Mouse (Mus musculus) CH12.LX (cell line): ENCODE results near the gene Nck2. TPM values are rescaled to one million over a fixed set of nuclear protein-coding genes. Genes with fewer than 3 reads are reported as not detected.

Source experiments
- DNase-seq: peaks from one replicate; pipeline ENCODE4 v3.0.0-alpha.2; 2013; ENCODE audit errors: extremely low read depth
- H3K27ac ChIP-seq: 2 replicates; pipeline ENCODE4 v1.5.1; 2012; ENCODE audit warnings: low read depth, mild to moderate bottlenecking, control low read depth, moderate library complexity; ENCODE audit not compliant: insufficient read depth
- H3K27me3 ChIP-seq: replicated peaks from 2 replicates; pipeline ENCODE3; 2012; ENCODE audit warnings: inconsistent platforms
- H3K36me3 ChIP-seq, 2 experiments: replicated peaks in 1 of 2; 2 replicates each; pipeline versions ENCODE3 to v1.6.1; 2012; ENCODE audit warnings: inconsistent platforms in 1 of 2, low read length in 1 of 2, mild to moderate bottlenecking in 1 of 2, mixed read lengths in 1 of 2, moderate library complexity in 1 of 2; ENCODE audit not compliant: control insufficient read depth in 1 of 2, insufficient read depth in 1 of 2
- H3K4me1 ChIP-seq, 2 experiments: 2 replicates each; pipeline ENCODE4 v1.6.1; 2012; ENCODE audit warnings: inconsistent platforms in 1 of 2, moderate library complexity in 1 of 2; ENCODE audit not compliant: insufficient read depth in 2 of 2, control insufficient read depth in 1 of 2
- H3K4me2 ChIP-seq: 2 replicates; pipeline ENCODE4 v1.6.1; 2012; ENCODE audit warnings: low read depth, mild to moderate bottlenecking, control low read depth; ENCODE audit not compliant: poor library complexity, insufficient read depth, severe bottlenecking
- H3K4me3 ChIP-seq, 3 experiments: fragments of 150-350 bp in 1 of 3; sonication (generic) in 1 of 3; replicated peaks in 1 of 3; 2 replicates each; pipeline versions ENCODE3 to v1.5.1; 2011 to 2012; ENCODE audit warnings: low read depth in 2 of 3, low read length in 2 of 3, mild to moderate bottlenecking in 2 of 3, moderate library complexity in 2 of 3, control low read depth in 1 of 3, improper control_type of control experiment in 1 of 3, inconsistent platforms in 1 of 3, mixed read lengths in 1 of 3; ENCODE audit not compliant: poor library complexity in 1 of 3
- H3K79me2 ChIP-seq: replicated peaks from 2 replicates; pipeline ENCODE4 v1.6.1; 2012; ENCODE audit warnings: mild to moderate bottlenecking, moderate library complexity; ENCODE audit not compliant: control insufficient read depth, poor library complexity, insufficient read depth, severe bottlenecking; ENCODE audit errors: extremely low read depth
- H3K9ac ChIP-seq: 2 replicates; pipeline ENCODE4 v1.6.1; 2012; ENCODE audit warnings: low read depth, mild to moderate bottlenecking, control low read depth, moderate library complexity; ENCODE audit not compliant: insufficient read depth
- H3K9me3 ChIP-seq: replicated peaks from 2 replicates; pipeline ENCODE3; 2012; ENCODE audit warnings: low read length, inconsistent platforms, mixed read lengths
- BHLHE40 ChIP-seq: IDR thresholded peaks from 2 replicates; pipeline ENCODE4 v1.6.1; 2011; ENCODE audit warnings: mild to moderate bottlenecking, low read depth, low read length, improper control_type of control experiment
- CHD2 ChIP-seq: IDR thresholded peaks from 2 replicates; pipeline ENCODE4 v1.6.1; 2011; ENCODE audit warnings: low read length, improper control_type of control experiment
- ELF1 ChIP-seq: IDR thresholded peaks from 2 replicates; pipeline ENCODE4 v1.6.1; 2014; ENCODE audit warnings: low read depth, mild to moderate bottlenecking, inconsistent platforms, low read length, improper control_type of control experiment
- GABPA ChIP-seq: IDR thresholded peaks from 2 replicates; pipeline ENCODE4 v1.6.1; 2012; ENCODE audit warnings: low read depth, low read length, improper control_type of control experiment, inconsistent platforms; ENCODE audit not compliant: insufficient replicate concordance
- HCFC1 ChIP-seq: IDR thresholded peaks from 2 replicates; pipeline ENCODE4 v1.6.1; 2012; ENCODE audit warnings: low read depth, mild to moderate bottlenecking, inconsistent platforms, low read length, improper control_type of control experiment
- IRF4 ChIP-seq: IDR thresholded peaks from 2 replicates; pipeline ENCODE4 v1.6.1; 2014; ENCODE audit warnings: low read depth, mild to moderate bottlenecking, inconsistent platforms, low read length, improper control_type of control experiment
- KAT2A ChIP-seq: IDR thresholded peaks from 2 replicates; pipeline ENCODE4 v1.6.1; 2012; ENCODE audit warnings: low read length, improper control_type of control experiment, inconsistent platforms; ENCODE audit not compliant: insufficient replicate concordance
- MAFK ChIP-seq: IDR thresholded peaks from 2 replicates; pipeline ENCODE4 v1.6.1; 2011; ENCODE audit warnings: low read length, improper control_type of control experiment; ENCODE audit not compliant: insufficient replicate concordance
- MEF2A ChIP-seq: IDR thresholded peaks from 2 replicates; pipeline ENCODE4 v1.6.1; 2014; ENCODE audit warnings: low read depth, mild to moderate bottlenecking, inconsistent platforms, low read length, improper control_type of control experiment, borderline replicate concordance
- MXI1 ChIP-seq: IDR thresholded peaks from 2 replicates; pipeline ENCODE4 v1.6.1; 2011; ENCODE audit warnings: mild to moderate bottlenecking, low read depth, low read length, improper control_type of control experiment
- MYC ChIP-seq: IDR thresholded peaks from 2 replicates; pipeline ENCODE4 v1.6.1; 2011; ENCODE audit warnings: low read depth, mild to moderate bottlenecking, improper control_type of control experiment, low read length
- NELFE ChIP-seq: IDR thresholded peaks from 2 replicates; pipeline ENCODE4 v1.6.1; 2011; ENCODE audit warnings: low read depth, low read length, improper control_type of control experiment
- PAX5 ChIP-seq: IDR thresholded peaks from 2 replicates; pipeline ENCODE4 v1.6.1; 2012; ENCODE audit warnings: low read length, inconsistent platforms, mixed read lengths
- POLR2AphosphoS2 ChIP-seq: IDR thresholded peaks from 2 replicates; pipeline ENCODE4 v1.6.1; 2011; ENCODE audit warnings: low read depth, low read length, improper control_type of control experiment
- RAD21 ChIP-seq: IDR thresholded peaks from 2 replicates; pipeline ENCODE4 v1.6.1; 2011; ENCODE audit warnings: low read depth, mild to moderate bottlenecking, low read length, improper control_type of control experiment, moderate library complexity
- RCOR1 ChIP-seq: conservative IDR thresholded peaks from 2 replicates; pipeline ENCODE4 v1.6.1; 2012; ENCODE audit warnings: low read depth, mild to moderate bottlenecking, inconsistent platforms, low read length, improper control_type of control experiment
- SMC3 ChIP-seq: IDR thresholded peaks from 2 replicates; pipeline ENCODE4 v1.6.1; 2011; ENCODE audit warnings: low read depth, low read length, improper control_type of control experiment
- TCF12 ChIP-seq: IDR thresholded peaks from 2 replicates; pipeline ENCODE4 v1.6.1; 2014; ENCODE audit warnings: low read depth, mild to moderate bottlenecking, inconsistent platforms, low read length, improper control_type of control experiment
- UBTF ChIP-seq: IDR thresholded peaks from 2 replicates; pipeline ENCODE4 v1.6.1; 2012; ENCODE audit warnings: low read depth, mild to moderate bottlenecking, inconsistent platforms, low read length, improper control_type of control experiment, moderate library complexity
- USF1 ChIP-seq: IDR thresholded peaks from 2 replicates; pipeline ENCODE4 v1.6.1; 2014; ENCODE audit warnings: low read depth, mild to moderate bottlenecking, inconsistent platforms, low read length, improper control_type of control experiment
- USF2 ChIP-seq: conservative IDR thresholded peaks from 2 replicates; pipeline ENCODE4 v1.6.1; 2011; ENCODE audit warnings: low read depth, low read length, improper control_type of control experiment
- ZC3H11A ChIP-seq: IDR thresholded peaks from 2 replicates; pipeline ENCODE4 v1.6.1; 2012; ENCODE audit warnings: low read depth, mild to moderate bottlenecking, inconsistent platforms, low read length, improper control_type of control experiment
- ZKSCAN1 ChIP-seq: IDR thresholded peaks from 2 replicates; pipeline ENCODE4 v1.6.1; 2012; ENCODE audit warnings: low read depth, inconsistent platforms, low read length, improper control_type of control experiment, borderline replicate concordance
- ZMIZ1 ChIP-seq: IDR thresholded peaks from 2 replicates; pipeline ENCODE4 v1.6.1; 2012; ENCODE audit warnings: low read depth, mild to moderate bottlenecking, inconsistent platforms, low read length, improper control_type of control experiment
- dilution Hi-C: fragments of 300-500 bp; cut with MboI; formaldehyde crosslinking; loops from 2 replicates; pipeline ENCODE4 v1.14.3; 2020; ENCODE audit warnings: low sequenced_read_pairs; ENCODE audit not compliant: extremely low pct_unique_long_range_greater_than_20kb, extremely low pct_ligation_motif_present
- in situ Hi-C: fragments of 300-500 bp; cut with MboI; formaldehyde crosslinking; loops from 3 replicates; pipeline ENCODE4 v1.14.3; 2019; ENCODE audit warnings: low sequenced_read_pairs, low pct_ligation_motif_present, low pct_unique_long_range_greater_than_20kb, mixed read lengths
- polyA plus RNA-seq: library from polyadenylated mRNA; unstranded; fragments of >175 nt; gene quantifications from 2 replicates; pipeline ENCODE4 v1.2.1, GENCODE M21; 2012; ENCODE audit warnings: low read depth; ENCODE audit not compliant: insufficient read length
- total RNA-seq, 2 experiments: library from RNA; depleted of rRNA; stranded (reverse); fragments of 300-350 nt in 1 of 2; fragments of >200 nt in 1 of 2; gene quantifications; 2 replicates each; pipeline ENCODE4 v1.2.3; 2012 to 2014

Nck2 gene
- total and polyA plus RNA-seq, 3 experiments, result 4.4 to 7.6 (median 4.6) TPM

- H3K9ac ChIP-seq, result no peak overlapping the region
- TF ChIP-seq SMC3 (no peak), ZKSCAN1 (no peak), ZC3H11A (no peak), MEF2A (no peak), MXI1 (no peak), PAX5 (no peak), BHLHE40 (no peak), TCF12 (no peak), GABPA (no peak), KAT2A (no peak), POLR2AphosphoS2 (no peak), RAD21 (no peak), NELFE (no peak), USF1 (no peak), HCFC1 (no peak), MYC (no peak), IRF4 (no peak), MAFK (no peak)
- peaks cover 0 to 2% of the 10 kb centered on the region in 2 experiments for H3K36me3 ChIP-seq
Measured at GRCm38 (mm10) chr1:43528275-43528674, 83.9 kb downstream of the Nck2 start.

GRCm38 (mm10) chr1:43529086-43529485 lies 84.7 kb downstream of the Nck2 start:
- in situ Hi-C loops (no loop called here), dilution Hi-C loops (no loop called here)
- H3K9me3 ChIP-seq, result no peaks in the 10 kb centered on the region
- DNase-seq, result no peak
- H3K27me3 ChIP-seq, result no peaks in the 10 kb centered on the region
- TF ChIP-seq UBTF (no peak), ZKSCAN1 (no peak), IRF4 (no peak), USF2 (no peak), RCOR1 (no peak), GABPA (no peak), CHD2 (no peak), MXI1 (no peak), KAT2A (no peak), MYC (no peak), ELF1 (no peak), NELFE (no peak), ZC3H11A (no peak), ZMIZ1 (no peak), RAD21 (no peak)
- TF ChIP-seq, all 38 proteins: peak for 0
- H3K79me2 ChIP-seq, result no peaks in the 10 kb centered on the region
- H3K4me3 ChIP-seq, result no peak overlapping the region
- H3K36me3 ChIP-seq, result peaks cover 0 to 4% of the 10 kb centered on the region in 2 experiments
- no peak overlapping the region for H3K9ac ChIP-seq
- no peak overlapping the region for H3K4me2 ChIP-seq
- H3K4me1 ChIP-seq, result peaks cover 0 to 7% of the 10 kb centered on the region in 2 experiments; a peak in 1 of 4 replicates
- no peak overlapping the region for H3K27ac ChIP-seq

More at GRCm38 (mm10) chr1:43528275-43528674, 83.9 kb downstream of the Nck2 start:
- Histone ChIP-seq H3K4me3 (no peak overlapping the region), H3K27ac (no peak overlapping the region), H3K9me3 (no peaks in the 10 kb centered on the region), H3K79me2 (no peaks in the 10 kb centered on the region), H3K27me3 (no peaks in the 10 kb centered on the region), H3K4me2 (no peak overlapping the region), H3K4me1 (peaks cover 0 to 7% of the 10 kb centered on the region in 2 experiments; a peak in 1 of 4 replicates)
- dilution Hi-C loops, result no loop called here
- no peak for DNase-seq
- in situ Hi-C loops, result no loop called here
